Mouse (Mus musculus) midbrain, embryonic 14.5 days (tissue): ENCODE results near the gene Tmem117. TPM values are rescaled to one million over a fixed set of nuclear protein-coding genes. Genes with fewer than 3 reads are reported as not detected.

Experiments
- ATAC-seq: fragments of 200-750 bp; cut with Nextera tagmentation; 2 replicates; pipeline ENCODE4 v1.8.0; 2017; ENCODE audit warnings: moderate number of reproducible peaks, moderate library complexity; ENCODE audit not compliant: low FRiP score, low TSS enrichment
- DNase-seq: peaks from one replicate; pipeline ENCODE4 v3.0.0-alpha.2; 2015
- H3K27ac ChIP-seq: fragments of 300-500 bp; sonication (generic); replicated peaks from 2 replicates; pipeline ENCODE4 v1.5.1; 2014; ENCODE audit warnings: mild to moderate bottlenecking, low read depth, low read length, moderate library complexity
- H3K27me3 ChIP-seq: fragments of 300-500 bp; sonication (generic); 2 replicates; pipeline ENCODE4 v1.6.1; 2014; ENCODE audit warnings: low read length, control low read depth, mixed read lengths; ENCODE audit not compliant: control insufficient read depth, insufficient read depth
- H3K36me3 ChIP-seq: fragments of 300-500 bp; sonication (generic); 2 replicates; pipeline ENCODE4 v1.6.1; 2014; ENCODE audit warnings: low read length, control low read depth; ENCODE audit not compliant: control insufficient read depth, insufficient read depth
- H3K4me1 ChIP-seq: fragments of 300-500 bp; sonication (generic); 2 replicates; pipeline ENCODE4 v1.6.1; 2014; ENCODE audit warnings: mild to moderate bottlenecking, antibody characterized with exemption, low read length, control low read depth; ENCODE audit not compliant: control insufficient read depth, insufficient read depth
- H3K4me2 ChIP-seq: fragments of 300-500 bp; sonication (generic); 2 replicates; pipeline ENCODE4 v1.6.1; 2014; ENCODE audit warnings: mild to moderate bottlenecking, low read length, moderate library complexity
- H3K4me3 ChIP-seq: fragments of 300-500 bp; sonication (generic); replicated peaks from 2 replicates; pipeline ENCODE4 v1.5.1; 2014; ENCODE audit warnings: low read depth, low read length
- H3K9ac ChIP-seq: fragments of 300-500 bp; sonication (generic); replicated peaks from 2 replicates; pipeline ENCODE4 v1.6.1; 2014; ENCODE audit warnings: mild to moderate bottlenecking, low read length, moderate library complexity
- H3K9me3 ChIP-seq: fragments of 300-500 bp; sonication (generic); 2 replicates; pipeline ENCODE4 v1.6.1; 2016; ENCODE audit warnings: low read length, control low read depth, mixed read lengths; ENCODE audit not compliant: control insufficient read depth
- WGBS: fragments of 180-500 bp; shearing (Covaris S2); extraction: QIAGEN DNeasy Blood & Tissue Kit; methylation state at CpG from one replicate; pipeline ENCODE4 v1.1.7; 2014; 5-methylcytosine and 5-hydroxymethylcytosine counted together
- polyA plus RNA-seq: library from polyadenylated mRNA; unstranded; fragments of >200 nt; fragmentation: Nextera tagmentation; extraction: Ambion mirVana; gene quantifications from 2 replicates; pipeline ENCODE4 v1.2.1, GENCODE M21; 2014

The Tmem117 gene
- 10.0 and 10.5 TPM in 2 replicates for polyA plus RNA-seq

- Histone ChIP-seq H3K9me3 (no peaks in the 10 kb centered on the region), H3K36me3 (no peaks in the 10 kb centered on the region), H3K9ac (peak within 1 kb of the TSS; percentile 77), H3K4me3 (peak within 1 kb of the TSS; percentile 61), H3K27me3 (peaks cover 10% of the 10 kb centered on the region; the same call in 1 of the 2 replicates), H3K27ac (no peak within 1 kb of the TSS; the same call in 1 of the 2 replicates), H3K4me1 (no peaks in the 10 kb centered on the region), H3K4me2 (peak within 1 kb of the TSS; percentile 99)
- DNase-seq, result peak; percentile 71
- ATAC-seq, result peak; percentile 69
- WGBS, result under 1% methylated on average over 92 of the region's 96 CpGs
These were observed at the start of gene Tmem117 for GRCm38 (mm10) chr15:94628830-94629601. Tmem117 (plus strand) TSS chr15:94629232.

- Histone ChIP-seq H3K4me1 (no peaks in the 10 kb centered on the region), H3K9ac (no peak overlapping the region), H3K4me2 (no peak overlapping the region), H3K27ac (no peak overlapping the region), H3K36me3 (peaks cover 71% of the 10 kb centered on the region), H3K4me3 (no peak overlapping the region), H3K9me3 (no peaks in the 10 kb centered on the region), H3K27me3 (no peaks in the 10 kb centered on the region)
- DNase-seq (no peak), ATAC-seq (no peak)
- 65% methylated on average over 7 of the region's 7 CpGs for WGBS
These were observed 46.9 kb upstream of the Tmem117 start for GRCm38 (mm10) chr15:94582000-94582593.

- no peak overlapping the region for H3K9ac ChIP-seq
- peaks cover 68% of the 10 kb centered on the region for H3K36me3 ChIP-seq
- H3K4me1 ChIP-seq, result no peaks in the 10 kb centered on the region
- WGBS, result 88% methylated on average over 10 of the region's 10 CpGs
- no peaks in the 10 kb centered on the region for H3K9me3 ChIP-seq
- H3K27me3 ChIP-seq, result no peaks in the 10 kb centered on the region
- DNase-seq (no peak), ATAC-seq (no peak)
- no peak overlapping the region for H3K27ac ChIP-seq
- H3K4me2 ChIP-seq, result no peak overlapping the region
- H3K4me3 ChIP-seq, result no peak overlapping the region
These were observed 45.9 kb upstream of the Tmem117 start for GRCm38 (mm10) chr15:94583153-94583552.

- peaks cover 61% of the 10 kb centered on the region for H3K36me3 ChIP-seq
- no peaks in the 10 kb centered on the region for H3K27me3 ChIP-seq
- H3K4me1 ChIP-seq, result peaks cover 6% of the 10 kb centered on the region
- H3K27ac ChIP-seq, result no peak overlapping the region
- DNase-seq (peak; percentile 12), ATAC-seq (no peak)
- no peak overlapping the region for H3K4me2 ChIP-seq
- H3K4me3 ChIP-seq, result no peak overlapping the region
- H3K9me3 ChIP-seq, result no peaks in the 10 kb centered on the region
- no peak overlapping the region for H3K9ac ChIP-seq
- WGBS, result 87% methylated on average over 4 of the region's 4 CpGs
These were observed 44.3 kb upstream of the Tmem117 start for GRCm38 (mm10) chr15:94584738-94585137.

GRCm38 (mm10) chr15:94587826-94588715 is 41.0 kb upstream of the Tmem117 start:
- no peaks in the 10 kb centered on the region for H3K27me3 ChIP-seq
- no peak overlapping the region; the same call in 1 of the 2 replicates for H3K4me3 ChIP-seq
- ATAC-seq (no peak), DNase-seq (no peak)
- H3K27ac ChIP-seq, result no peak overlapping the region
- no peaks in the 10 kb centered on the region for H3K9me3 ChIP-seq
- H3K9ac ChIP-seq, result peak overlapping the region; percentile 16; the same call in 1 of the 2 replicates
- peaks cover 30% of the 10 kb centered on the region for H3K36me3 ChIP-seq
- WGBS, result 88% methylated on average over 9 of the region's 9 CpGs
- H3K4me2 ChIP-seq, result peak overlapping the region; percentile 76
- peaks cover 6% of the 10 kb centered on the region for H3K4me1 ChIP-seq

- WGBS, result under 1% methylated on average over 69 of the region's 70 CpGs
- Histone ChIP-seq H3K27ac (peak within 1 kb of the TSS; percentile 85), H3K27me3 (no peaks in the 10 kb centered on the region), H3K4me2 (peak within 1 kb of the TSS; percentile 76), H3K4me3 (peak within 1 kb of the TSS; percentile 94), H3K36me3 (peaks cover 16% of the 10 kb centered on the region), H3K4me1 (peaks cover 6% of the 10 kb centered on the region), H3K9me3 (no peaks in the 10 kb centered on the region), H3K9ac (peak within 1 kb of the TSS; percentile 91)
- DNase-seq (peak; percentile 100), ATAC-seq (peak; percentile 100)
These were observed 39.6 kb upstream of the Tmem117 start, which contains the start of gene Twf1 for GRCm38 (mm10) chr15:94589219-94590075. Twf1 (minus strand) TSS chr15:94589889.

- Histone ChIP-seq H3K27me3 (no peaks in the 10 kb centered on the region), H3K36me3 (peaks cover 10% of the 10 kb centered on the region), H3K4me1 (peaks cover 6% of the 10 kb centered on the region), H3K9ac (peak overlapping the region; percentile 44; the same call in 1 of the 2 replicates), H3K4me2 (peak overlapping the region; percentile 55), H3K4me3 (peak overlapping the region; percentile 94), H3K27ac (peak overlapping the region; percentile 66; the same call in 1 of the 2 replicates), H3K9me3 (no peaks in the 10 kb centered on the region)
- ATAC-seq (peak; percentile 29), DNase-seq (no peak)
- 13% methylated on average over 8 of the region's 8 CpGs for WGBS
These were observed 38.9 kb upstream of the Tmem117 start for GRCm38 (mm10) chr15:94590083-94590482.
